Mouse (Mus musculus) lung, adult 2 months (tissue): ENCODE results near the gene Adgrd1. TPM values are rescaled to one million over a fixed set of nuclear protein-coding genes. Genes with fewer than 3 reads are reported as not detected.
"Not testable (repeated sequence)": the region's sequence is repeated elsewhere in the genome, so short reads cannot be mapped to it uniquely, and the experiment has no call there.

Experiments used
- DNase-seq: peaks from one replicate; pipeline ENCODE4 v3.0.0; 2022
- H3K4me1 ChIP-seq: fragments of 200-500 bp; 2 replicates; pipeline ENCODE4 v1.6.1; 2011; ENCODE audit warnings: low read length; ENCODE audit not compliant: control insufficient read depth, insufficient read depth
- H3K4me3 ChIP-seq: fragments of 200-500 bp; replicated peaks from 2 replicates; pipeline ENCODE3; 2011; ENCODE audit warnings: low read depth, mild to moderate bottlenecking, control low read depth, low read length; ENCODE audit errors: extremely low read depth
- CTCF ChIP-seq: fragments of 200-500 bp; IDR thresholded peaks from 2 replicates; pipeline ENCODE4 v1.5.1; 2011; ENCODE audit warnings: mild to moderate bottlenecking, low read length, control low read depth; ENCODE audit not compliant: insufficient read depth
- POLR2A ChIP-seq: fragments of 200-500 bp; IDR thresholded peaks from 2 replicates; pipeline ENCODE4 v1.6.1; 2011; ENCODE audit warnings: low read depth, mild to moderate bottlenecking, control low read depth, low read length, borderline replicate concordance; ENCODE audit errors: extremely low read depth
- WGBS: fragments of 180-500 bp; shearing (Covaris S2); methylation state at CpG from one replicate; pipeline ENCODE4 v1.1.7; 2018; 5-methylcytosine and 5-hydroxymethylcytosine counted together
- polyA plus RNA-seq: library from polyadenylated mRNA; depleted of rRNA; stranded (reverse); fragments of >200 nt; gene quantifications from 2 replicates; pipeline ENCODE4 v1.2.3, GENCODE M21; 2012

The Adgrd1 gene
- polyA plus RNA-seq, 1 experiment, result 8.3 TPM

- WGBS, result 58% methylated on average over 4 of the region's 4 CpGs
- no peak overlapping the region for H3K4me3 ChIP-seq
- TF ChIP-seq CTCF, result no peak
- no peak for TF ChIP-seq POLR2A
These were observed 22.6 kb downstream of the Adgrd1 start for GRCm38 (mm10) chr5:129119146-129119545.

GRCm38 (mm10) chr5:129121654-129122285 lies 25.2 kb downstream of the Adgrd1 start:
- Histone ChIP-seq H3K4me1 (no peaks in the 10 kb centered on the region), H3K4me3 (no peak overlapping the region)
- WGBS, result 74% methylated on average over 15 of the region's 15 CpGs
- no peak for DNase-seq
- TF ChIP-seq CTCF, result no peak
- no peak for TF ChIP-seq POLR2A

More at GRCm38 (mm10) chr5:129119146-129119545, 22.6 kb downstream of the Adgrd1 start:
- no peaks in the 10 kb centered on the region for H3K4me1 ChIP-seq
- no peak for DNase-seq

- H3K4me3 ChIP-seq, result no peak overlapping the region
- TF ChIP-seq POLR2A (no peak), CTCF (no peak)
- DNase-seq, result no peak
- H3K4me1 ChIP-seq, result no peaks in the 10 kb centered on the region
- WGBS, result 83% methylated on average over 7 of the region's 7 CpGs
These were observed 25.9 kb downstream of the Adgrd1 start for GRCm38 (mm10) chr5:129122491-129122890.

- H3K4me3 ChIP-seq, result no peak overlapping the region
- TF ChIP-seq CTCF (no peak), POLR2A (no peak)
- H3K4me1 ChIP-seq, result no peaks in the 10 kb centered on the region
- 37% methylated on average over 11 of the region's 11 CpGs for WGBS
- DNase-seq, result no peak
These were observed 27.7 kb downstream of the Adgrd1 start for GRCm38 (mm10) chr5:129124070-129124828.

- not testable (repeated sequence) for H3K4me1 ChIP-seq
- WGBS, result 95% methylated on average over 22 of the region's 22 CpGs
These were observed 31.8 kb downstream of the Adgrd1 start for GRCm38 (mm10) chr5:129128310-129128709.

GRCm38 (mm10) chr5:129130301-129130700 lies 33.8 kb downstream of the Adgrd1 start:
- Histone ChIP-seq H3K4me3 (no peak overlapping the region), H3K4me1 (no peaks in the 10 kb centered on the region)
- TF ChIP-seq CTCF, result no peak
- TF ChIP-seq POLR2A, result no peak
- WGBS, result 85% methylated on average over 8 of the region's 8 CpGs
- DNase-seq, result no peak

More at GRCm38 (mm10) chr5:129128310-129128709, 31.8 kb downstream of the Adgrd1 start:
- not testable (repeated sequence) for DNase-seq, H3K4me3 ChIP-seq

GRCm38 (mm10) chr5:129137405-129137804 lies 40.9 kb downstream of the Adgrd1 start:
- WGBS, result 86% methylated on average over 5 of the region's 5 CpGs
- Histone ChIP-seq H3K4me3 (no peak overlapping the region), H3K4me1 (no peaks in the 10 kb centered on the region)
- TF ChIP-seq POLR2A (no peak), CTCF (no peak)
- no peak for DNase-seq

GRCm38 (mm10) chr5:129138576-129138975 lies 42.0 kb downstream of the Adgrd1 start:
- TF ChIP-seq CTCF (no peak), POLR2A (no peak)
- 66% methylated on average over 15 of the region's 15 CpGs for WGBS
- Histone ChIP-seq H3K4me3 (no peak overlapping the region), H3K4me1 (no peaks in the 10 kb centered on the region)
- no peak for DNase-seq

- TF ChIP-seq CTCF (no peak), POLR2A (no peak)
- Histone ChIP-seq H3K4me3 (no peak overlapping the region), H3K4me1 (no peaks in the 10 kb centered on the region)
- WGBS, result 42% methylated on average over 5 of the region's 5 CpGs
- DNase-seq, result no peak
These were observed 46.3 kb downstream of the Adgrd1 start for GRCm38 (mm10) chr5:129142801-129143200.
